Comparison of ENCODE assay signal across 22 mouse cellular contexts in the genomic region with DNA sequence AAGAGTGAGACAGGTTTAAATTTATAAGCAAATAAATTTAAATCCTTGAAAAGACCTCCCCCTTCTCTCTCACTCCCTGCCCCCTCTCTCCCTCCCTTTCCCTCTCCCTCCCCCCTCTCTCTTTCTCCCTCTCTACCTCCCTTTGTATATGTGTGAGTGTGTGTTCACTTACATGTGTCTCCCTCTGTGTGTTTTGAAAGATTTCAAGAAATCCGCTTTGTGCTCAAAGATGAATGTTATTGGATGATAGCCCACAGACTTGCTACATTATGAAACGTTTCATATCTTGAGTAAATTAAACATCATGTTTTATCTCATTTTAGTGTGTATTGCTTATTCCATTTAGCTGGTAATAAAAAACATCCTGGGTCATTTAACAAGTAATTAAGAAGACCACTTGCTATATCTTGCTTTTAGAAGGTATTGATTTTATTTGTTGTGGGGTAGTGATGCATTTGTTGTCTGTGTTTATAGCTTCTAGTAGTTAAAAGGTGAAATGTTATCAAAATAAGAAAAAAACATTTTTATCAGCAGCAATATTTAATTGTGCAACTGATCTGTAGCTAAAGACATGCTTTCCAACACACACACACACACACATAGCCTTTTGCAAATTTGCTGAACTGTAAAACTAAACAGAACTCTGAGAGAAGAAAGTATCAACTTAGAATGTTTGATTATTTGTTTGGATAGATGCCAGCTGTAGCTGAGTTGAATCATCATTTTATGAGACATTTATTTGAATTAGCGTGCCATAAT.
DNase-seq lines count a peak whose midpoint lies in the region; ATAC-seq and TF ChIP-seq lines count a peak whose summit lies in the region.
"Had no signal": no experiment of that assay in that cellular context is flagged by ENCODE, and none has a peak within 500 bp of the region (broad histone marks: within the 10 kb centered on the region; RNA-seq: fewer than 3 reads in every experiment).

No protein-coding gene starts in this region.

- H3K4me2 ChIP-seq in kidney, postnatal 0 days (ENCODE audit: low read length): no peak overlapping the region
- H3K4me2 ChIP-seq in lung, embryonic 14.5 days: no peak overlapping the region
- H3K4me2 ChIP-seq in lung, embryonic 16.5 days (ENCODE audit: low read depth, low read length): no peak overlapping the region
- H3K4me2 ChIP-seq: embryonic facial prominence, embryonic 13.5 days; embryonic facial prominence, embryonic 15.5 days; forebrain, embryonic 12.5 days had no signal

- H3K4me3 ChIP-seq in kidney, postnatal 0 days (replicated peaks; ENCODE audit: low read depth, low read length): no peak overlapping the region
- H3K4me3 ChIP-seq in lung, embryonic 14.5 days (ENCODE audit: low read depth, low read length): no peak overlapping the region
- no peak overlapping the region for H3K4me3 ChIP-seq in lung, embryonic 16.5 days (ENCODE audit: low read length)
- H3K4me3 ChIP-seq: embryonic facial prominence, embryonic 13.5 days; embryonic facial prominence, embryonic 15.5 days; erythroblast, embryonic 14.5 days; forebrain, embryonic 10.5 days; forebrain, embryonic 12.5 days had no signal

- 64% methylated on average over 3 of the region's 3 CpGs for WGBS in kidney, postnatal 0 days
- WGBS in lung, embryonic 14.5 days: 31% methylated on average over 3 of the region's 3 CpGs
- WGBS in lung, embryonic 16.5 days: 38% methylated on average over 3 of the region's 3 CpGs

- no peak for ATAC-seq in kidney, postnatal 0 days (replicated peaks; ENCODE audit: low FRiP score, low read depth)
- ATAC-seq in lung, embryonic 14.5 days (ENCODE audit: insufficient read depth): peak; percentile 78
- ATAC-seq in lung, embryonic 16.5 days (ENCODE audit: low read depth): peak; percentile 68
- ATAC-seq: forebrain, embryonic 14.5 days had no signal

- TF ChIP-seq CTCF in kidney, postnatal 0 days (IDR thresholded peaks at IDR 0.05; ENCODE audit: low read depth): no peak
- TF ChIP-seq CTCF in lung, embryonic 14.5 days (IDR thresholded peaks at IDR 0.05; ENCODE audit: low read depth): no peak

- DNase-seq in kidney, postnatal 0 days (ENCODE audit: low spot score): peak; percentile 7
- DNase-seq in kidney, postnatal 14 days: no peak
- peak; percentile 81 for DNase-seq in lung, embryonic 14.5 days
- DNase-seq in lung, postnatal 10 days: no peak
- DNase-seq in lung, adult 18-20 months: no peak
- DNase-seq: adrenal gland, adult 2 months; adrenal gland, postnatal 10 days; adrenal gland, postnatal 25 days; cerebellum, adult 11 months; cerebellum, adult 18-20 months; cerebellum, adult 8-10 months; cerebellum, adult 9-11 months; cerebellum, postnatal 14 days; cerebellum, postnatal 36 days; embryo, embryonic 11 days had no signal

- H3K9ac ChIP-seq in kidney, postnatal 0 days (ENCODE audit: low read depth, low read length): no peak overlapping the region
- H3K9ac ChIP-seq in lung, embryonic 14.5 days: no peak overlapping the region
- no peak overlapping the region for H3K9ac ChIP-seq in lung, embryonic 16.5 days (ENCODE audit: low read length)
- H3K9ac ChIP-seq: embryonic facial prominence, embryonic 13.5 days; embryonic facial prominence, embryonic 15.5 days; forebrain, embryonic 12.5 days had no signal

- no peak overlapping the region for H3K27ac ChIP-seq in kidney, postnatal 0 days
- no peak overlapping the region for H3K27ac ChIP-seq in lung, embryonic 14.5 days (ENCODE audit: low read depth)
- no peak overlapping the region for H3K27ac ChIP-seq in lung, embryonic 16.5 days (ENCODE audit: low read length)
- H3K27ac ChIP-seq: embryonic facial prominence, embryonic 13.5 days; embryonic facial prominence, embryonic 15.5 days; forebrain, embryonic 10.5 days; forebrain, embryonic 12.5 days had no signal

- H3K9me3 ChIP-seq in kidney, postnatal 0 days (replicated peaks; ENCODE audit: low read length): no peaks in the 10 kb centered on the region
- no peaks in the 10 kb centered on the region for H3K9me3 ChIP-seq in lung, embryonic 14.5 days (ENCODE audit: low read depth, low read length)
- no peaks in the 10 kb centered on the region for H3K9me3 ChIP-seq in lung, embryonic 16.5 days (ENCODE audit: control insufficient read depth, low read length)
- H3K9me3 ChIP-seq: embryonic facial prominence, embryonic 13.5 days; embryonic facial prominence, embryonic 15.5 days; forebrain, embryonic 10.5 days; forebrain, embryonic 12.5 days had no signal

- H3K27me3 ChIP-seq in kidney, postnatal 0 days (ENCODE audit: insufficient read depth, low read length): no peaks in the 10 kb centered on the region
- H3K27me3 ChIP-seq in lung, embryonic 14.5 days (ENCODE audit: insufficient read depth, low read length): no peaks in the 10 kb centered on the region
- no peaks in the 10 kb centered on the region for H3K27me3 ChIP-seq in lung, embryonic 16.5 days (ENCODE audit: control insufficient read depth, insufficient read depth, low read depth, low read length)
- H3K27me3 ChIP-seq: embryonic facial prominence, embryonic 13.5 days; embryonic facial prominence, embryonic 15.5 days; forebrain, embryonic 12.5 days had no signal

- no peaks in the 10 kb centered on the region for H3K36me3 ChIP-seq in kidney, postnatal 0 days (ENCODE audit: insufficient read depth, low read length)
- H3K36me3 ChIP-seq in lung, embryonic 14.5 days (ENCODE audit: insufficient read depth): no peaks in the 10 kb centered on the region
- no peaks in the 10 kb centered on the region for H3K36me3 ChIP-seq in lung, embryonic 16.5 days (ENCODE audit: control insufficient read depth, insufficient read depth, low read length)
- H3K36me3 ChIP-seq: embryonic facial prominence, embryonic 13.5 days; embryonic facial prominence, embryonic 15.5 days; forebrain, embryonic 10.5 days; forebrain, embryonic 12.5 days had no signal

- H3K4me1 ChIP-seq in kidney, postnatal 0 days (replicated peaks; ENCODE audit: insufficient read depth, low read length): no peaks in the 10 kb centered on the region
- no peaks in the 10 kb centered on the region for H3K4me1 ChIP-seq in lung, embryonic 14.5 days (ENCODE audit: insufficient read depth)
- no peaks in the 10 kb centered on the region for H3K4me1 ChIP-seq in lung, embryonic 16.5 days (replicated peaks; ENCODE audit: control insufficient read depth, insufficient read depth, low read length)
- H3K4me1 ChIP-seq: embryonic facial prominence, embryonic 13.5 days; embryonic facial prominence, embryonic 15.5 days; forebrain, embryonic 10.5 days; forebrain, embryonic 12.5 days had no signal

Comparison
In these comparisons a context has a peak if more than half of its experiments do, and no peak if none do; other contexts are left out.
1. DNase-seq: peak in kidney, postnatal 0 days (single experiment) and lung, embryonic 14.5 days (single experiment); none in kidney, postnatal 14 days (single experiment), lung, postnatal 10 days (single experiment) and lung, adult 18-20 months (0 of 2).